Mouse (Mus musculus) ES-E14 (cell line): ENCODE results near the gene Dcaf12. TPM values are rescaled to one million over a fixed set of nuclear protein-coding genes. Genes with fewer than 3 reads are reported as not detected.

ENCODE experiments used
- DNase-seq: peaks from one replicate; pipeline ENCODE4 v3.0.0-alpha.2; 2013; ENCODE audit warnings: low read depth, low spot score
- H3K27ac ChIP-seq: 2 replicates; pipeline ENCODE4 v1.5.1; 2012; ENCODE audit warnings: low read depth, mild to moderate bottlenecking, low read length, moderate library complexity, mixed read lengths; ENCODE audit not compliant: poor library complexity, insufficient read depth, severe bottlenecking
- H3K36me3 ChIP-seq: 2 replicates; pipeline ENCODE4 v1.6.1; 2012; ENCODE audit warnings: mild to moderate bottlenecking, low read length, moderate library complexity, mixed read lengths; ENCODE audit not compliant: control insufficient read depth, poor library complexity, insufficient read depth, severe bottlenecking
- H3K4me1 ChIP-seq, 2 experiments: fragments of 150-350 bp in 1 of 2; sonication (generic) in 1 of 2; 2 replicates each; pipeline ENCODE4 v1.6.1; 2012; ENCODE audit warnings: low read length in 2 of 2, mild to moderate bottlenecking in 1 of 2, mixed read lengths in 1 of 2; ENCODE audit not compliant: control insufficient read depth in 2 of 2, insufficient read depth in 2 of 2, poor library complexity in 1 of 2
- H3K4me3 ChIP-seq, 2 experiments: fragments of 150-350 bp in 1 of 2; sonication (generic) in 1 of 2; 2 replicates each; pipeline ENCODE4 v1.5.1; 2012; ENCODE audit warnings: low read length in 2 of 2, low read depth in 1 of 2, mild to moderate bottlenecking in 1 of 2, mixed read lengths in 1 of 2; ENCODE audit not compliant: insufficient read depth in 1 of 2, poor library complexity in 1 of 2, severe bottlenecking in 1 of 2
- H3K9ac ChIP-seq: 2 replicates; pipeline ENCODE4 v1.6.1; 2012; ENCODE audit warnings: low read depth, mild to moderate bottlenecking, low read length, mixed read lengths; ENCODE audit not compliant: poor library complexity, insufficient read depth, severe bottlenecking
- H3K9me3 ChIP-seq: fragments of 150-350 bp; sonication (generic); 2 replicates; pipeline ENCODE4 v1.6.1; 2012; ENCODE audit warnings: low read depth, mild to moderate bottlenecking, low read length; ENCODE audit not compliant: control insufficient read depth, insufficient read depth
- CHD2 ChIP-seq: IDR thresholded peaks from 2 replicates; pipeline ENCODE4 v1.6.1; 2014; ENCODE audit warnings: mild to moderate bottlenecking, low read depth, low read length, inconsistent platforms
- HCFC1 ChIP-seq: IDR thresholded peaks from 2 replicates; pipeline ENCODE4 v1.6.1; 2012; ENCODE audit warnings: low read length, inconsistent platforms, borderline replicate concordance; ENCODE audit not compliant: insufficient read depth
- MAFK ChIP-seq: IDR thresholded peaks from 2 replicates; pipeline ENCODE4 v1.6.1; 2014; ENCODE audit warnings: mild to moderate bottlenecking, low read depth, low read length, inconsistent platforms; ENCODE audit not compliant: insufficient read depth
- ZC3H11A ChIP-seq: IDR thresholded peaks from 2 replicates; pipeline ENCODE4 v1.6.1; 2012; ENCODE audit warnings: low read depth, mild to moderate bottlenecking, inconsistent platforms, low read length, borderline replicate concordance
- ZNF384 ChIP-seq: IDR thresholded peaks from 2 replicates; pipeline ENCODE4 v1.6.1; 2012; ENCODE audit warnings: low read depth, low read length, inconsistent platforms
- in situ Hi-C, 2 experiments: fragments of 600-800 bp; cut with MboI; formaldehyde crosslinking; loops; one replicate each; pipeline ENCODE4 v1.15.1; 2025; ENCODE audit warnings: low sequenced_read_pairs in 2 of 2, inconsistent platforms in 1 of 2; ENCODE audit not compliant: unreplicated experiment in 2 of 2
- total RNA-seq: library from RNA; depleted of rRNA; stranded (reverse); fragments of 300-350 nt; gene quantifications from 2 replicates; pipeline ENCODE4 v1.2.3, GENCODE M21; 2012

Dcaf12 gene
- total RNA-seq, 1 experiment = 27.7 TPM

- Histone ChIP-seq H3K36me3 (peaks cover 21% of the 10 kb centered on the region), H3K4me1 (peaks cover 0 to 11% of the 10 kb centered on the region in 2 experiments; a peak in 3 of 4 replicates), H3K27ac (no peak overlapping the region), H3K4me3 (no peak overlapping the region), H3K9me3 (no peaks in the 10 kb centered on the region), H3K9ac (no peak overlapping the region)
- no peak for DNase-seq
- TF ChIP-seq CHD2 = no peak
- no peak for TF ChIP-seq ZC3H11A
- no peak for TF ChIP-seq HCFC1
- TF ChIP-seq ZNF384 = no peak
- TF ChIP-seq MAFK = no peak
- in situ Hi-C loops = no loop called here
Observed at GRCm38 (mm10) chr4:41268133-41268532, 46.6 kb downstream of the Dcaf12 start.

GRCm38 (mm10) chr4:41266350-41266749, 48.3 kb downstream of the Dcaf12 start:
- no peak for DNase-seq
- H3K27ac ChIP-seq = no peak overlapping the region
- no peak overlapping the region for H3K4me3 ChIP-seq
- peaks cover 0 to 10% of the 10 kb centered on the region in 2 experiments; a peak in 2 of 4 replicates for H3K4me1 ChIP-seq
- no peak overlapping the region for H3K9ac ChIP-seq
- H3K9me3 ChIP-seq = no peaks in the 10 kb centered on the region
- peaks cover 25% of the 10 kb centered on the region for H3K36me3 ChIP-seq
- in situ Hi-C loops = no loop called here
- TF ChIP-seq MAFK (no peak), ZNF384 (no peak), ZC3H11A (no peak), HCFC1 (no peak), CHD2 (no peak)

GRCm38 (mm10) chr4:41260691-41261090, 54.0 kb downstream of the Dcaf12 start:
- TF ChIP-seq MAFK (no peak), ZC3H11A (no peak), ZNF384 (no peak), HCFC1 (no peak), CHD2 (no peak)
- Histone ChIP-seq H3K4me3 (no peak overlapping the region), H3K9me3 (no peaks in the 10 kb centered on the region), H3K27ac (no peak overlapping the region), H3K4me1 (peaks cover 4 to 6% of the 10 kb centered on the region in 2 experiments; a peak in 3 of 4 replicates), H3K36me3 (peaks cover 8% of the 10 kb centered on the region), H3K9ac (no peak overlapping the region)
- in situ Hi-C loops = no loop called here
- no peak for DNase-seq

- in situ Hi-C loops = no loop called here
- TF ChIP-seq MAFK (no peak), CHD2 (no peak)
- H3K4me3 ChIP-seq = no peak overlapping the region
- peak; percentile 59 for DNase-seq
- no peak overlapping the region for H3K27ac ChIP-seq
- peaks cover 4 to 7% of the 10 kb centered on the region in 2 experiments; a peak in 2 of 4 replicates for H3K4me1 ChIP-seq
- peaks cover 8% of the 10 kb centered on the region for H3K36me3 ChIP-seq
- no peaks in the 10 kb centered on the region for H3K9me3 ChIP-seq
- no peak overlapping the region for H3K9ac ChIP-seq
Observed at GRCm38 (mm10) chr4:41259019-41259418, 55.7 kb downstream of the Dcaf12 start.

GRCm38 (mm10) chr4:41257752-41258151, 56.9 kb downstream of the Dcaf12 start:
- Histone ChIP-seq H3K27ac (no peak overlapping the region), H3K9ac (no peak overlapping the region), H3K4me3 (no peak overlapping the region), H3K9me3 (no peaks in the 10 kb centered on the region), H3K36me3 (peaks cover 8% of the 10 kb centered on the region), H3K4me1 (peaks cover 4 to 7% of the 10 kb centered on the region in 2 experiments; a peak in 3 of 4 replicates)
- DNase-seq = no peak
- in situ Hi-C loops = no loop called here
- TF ChIP-seq CHD2 (no peak), HCFC1 (no peak), ZNF384 (no peak), MAFK (no peak), ZC3H11A (no peak)
